Mouse (Mus musculus) ES-Bruce4 (cell line): ENCODE data around the gene Dock9.

Source experiments
- CTCF ChIP-seq: IDR thresholded peaks from one replicate; pipeline ENCODE4 v1.8.1; 2011; ENCODE audit warnings: low read depth, low read length
- EP300 ChIP-seq: IDR thresholded peaks from 2 replicates; pipeline ENCODE4 v1.6.1; 2011; ENCODE audit warnings: low read depth, low read length; ENCODE audit not compliant: insufficient read depth
- POLR2A ChIP-seq: IDR thresholded peaks from one replicate; pipeline ENCODE4 v1.8.1; 2011; ENCODE audit warnings: low read length; ENCODE audit not compliant: insufficient read depth

DNA sequence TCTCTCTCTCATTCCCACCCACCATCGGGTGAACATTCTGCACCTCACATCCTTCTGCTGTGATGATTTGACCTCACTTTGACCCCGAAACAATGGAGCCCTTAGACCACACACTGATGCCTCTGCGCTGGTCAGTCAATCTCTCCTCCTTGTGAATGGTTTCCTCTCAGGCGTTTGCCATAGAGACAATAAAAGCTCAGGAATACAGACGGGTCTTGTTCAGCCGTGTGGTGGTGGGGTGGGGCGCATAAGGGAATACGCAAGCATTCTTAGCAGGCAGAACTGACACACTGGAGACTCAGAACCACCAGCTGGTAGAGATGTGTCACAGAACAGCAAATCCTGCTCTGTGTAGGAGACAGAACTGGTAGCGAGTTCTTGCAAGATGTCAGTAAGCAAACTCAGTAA lies 230.8 kb downstream of the Dock9 start:
- TF ChIP-seq POLR2A (no peak), CTCF (no peak), EP300 (no peak)
